Mouse (Mus musculus) C2C12 (cell line): ENCODE data around the gene Slc2a4. TPM values are rescaled to one million over a fixed set of nuclear protein-coding genes. Genes with fewer than 3 reads are reported as not detected.
"Not testable (repeated sequence)": the region's sequence is repeated elsewhere in the genome, so short reads cannot be mapped to it uniquely, and the experiment has no call there.

ENCODE experiments used
- H3K27me3 ChIP-seq: one replicate; pipeline ENCODE4 v1.6.1; 2011; ENCODE audit not compliant: control insufficient read depth, insufficient read depth, insufficient read length
- H3K36me3 ChIP-seq: one replicate; pipeline ENCODE4 v1.6.1; 2011; ENCODE audit not compliant: control insufficient read depth, insufficient read depth
- H3K4me3 ChIP-seq: one replicate; pipeline ENCODE4 v1.5.1; 2011; ENCODE audit warnings: mild to moderate bottlenecking, control low read depth; ENCODE audit not compliant: poor library complexity, insufficient read depth, severe bottlenecking
- H3K79me2 ChIP-seq: one replicate; pipeline ENCODE4 v1.6.1; 2011; ENCODE audit not compliant: control insufficient read depth, insufficient read depth
- H3K79me3 ChIP-seq: one replicate; pipeline ENCODE4 v1.6.1; 2011; ENCODE audit warnings: low read depth, control low read depth
- H3ac ChIP-seq: one replicate; pipeline ENCODE3; 2011; ENCODE audit warnings: low read depth; ENCODE audit not compliant: control insufficient read depth, insufficient read length
- CEBPB ChIP-seq: IDR thresholded peaks from one replicate; pipeline ENCODE4 v1.6.1; 2011; ENCODE audit warnings: low read depth, mild to moderate bottlenecking, control low read depth, moderate library complexity
- CTCF ChIP-seq: IDR thresholded peaks from one replicate; pipeline ENCODE4 v1.5.1; 2011; ENCODE audit not compliant: control insufficient read depth, insufficient read depth, insufficient read length
- FOSL1 ChIP-seq: IDR thresholded peaks from one replicate; pipeline ENCODE4 v1.8.0; 2011; ENCODE audit warnings: mild to moderate bottlenecking, low read length; ENCODE audit not compliant: poor library complexity, insufficient read depth, severe bottlenecking
- MAX ChIP-seq: IDR thresholded peaks from one replicate; pipeline ENCODE4 v1.6.1; 2011; ENCODE audit warnings: mild to moderate bottlenecking, control low read depth
- MYOD1 ChIP-seq: IDR thresholded peaks from one replicate; pipeline ENCODE4 v1.6.1; 2011; ENCODE audit warnings: low read depth; ENCODE audit not compliant: control insufficient read depth, insufficient read length
- MYOG ChIP-seq: IDR thresholded peaks from one replicate; pipeline ENCODE4 v1.6.1; 2011; ENCODE audit not compliant: control insufficient read depth, insufficient read length; ENCODE audit errors: extremely low read depth
- USF1 ChIP-seq: IDR thresholded peaks from one replicate; pipeline ENCODE4 v1.6.1; 2011; ENCODE audit warnings: low read depth, mild to moderate bottlenecking, control low read depth, moderate library complexity
- polyA plus RNA-seq: library from polyadenylated mRNA; unstranded; fragments of >200 nt; fragmentation: generic; extraction: Trizol; gene quantifications from one replicate; pipeline ENCODE4 v1.2.1, GENCODE M21; 2012; ENCODE audit warnings: missing spikeins

The Slc2a4 gene
- polyA plus RNA-seq, 1 experiment: 0.53 TPM

DNA sequence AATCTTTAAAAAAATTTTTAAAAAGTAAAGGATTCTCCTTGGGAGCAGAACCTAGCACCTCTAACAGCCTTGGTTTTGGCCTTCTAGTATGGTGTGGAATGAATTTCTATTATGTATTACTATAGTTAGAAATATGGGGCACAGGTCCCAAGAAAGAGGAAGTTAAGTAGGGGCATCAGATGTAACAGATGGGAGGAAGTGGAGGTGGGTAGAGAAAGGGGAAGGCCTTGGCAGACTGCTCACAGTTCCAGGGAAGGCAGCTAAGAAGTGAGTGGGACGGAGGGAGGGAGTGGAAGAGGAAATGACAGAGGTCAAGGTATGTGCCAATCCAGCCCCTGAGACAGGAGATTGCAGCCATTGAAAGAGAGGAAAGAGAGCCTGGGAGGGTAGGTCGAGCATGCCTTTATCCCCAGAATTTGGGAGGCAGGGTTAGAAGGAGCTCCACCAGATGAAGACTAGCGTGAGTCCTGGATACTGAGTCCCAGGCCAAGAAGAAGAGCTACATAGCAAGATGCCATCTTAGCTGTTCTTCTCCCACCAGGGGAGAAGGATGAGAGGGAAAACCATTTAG lies 16.9 kb downstream of the Slc2a4 start:
- TF ChIP-seq MAX (no peak), CTCF (no peak), MYOG (no peak), CEBPB (no peak)
- no peak overlapping the region for H3K4me3 ChIP-seq
- H3K79me3 ChIP-seq: no peaks in the 10 kb centered on the region
- H3K27me3 ChIP-seq: peaks cover 9% of the 10 kb centered on the region
- H3ac ChIP-seq: no peak overlapping the region
- no peaks in the 10 kb centered on the region for H3K79me2 ChIP-seq
- no peaks in the 10 kb centered on the region for H3K36me3 ChIP-seq

DNA sequence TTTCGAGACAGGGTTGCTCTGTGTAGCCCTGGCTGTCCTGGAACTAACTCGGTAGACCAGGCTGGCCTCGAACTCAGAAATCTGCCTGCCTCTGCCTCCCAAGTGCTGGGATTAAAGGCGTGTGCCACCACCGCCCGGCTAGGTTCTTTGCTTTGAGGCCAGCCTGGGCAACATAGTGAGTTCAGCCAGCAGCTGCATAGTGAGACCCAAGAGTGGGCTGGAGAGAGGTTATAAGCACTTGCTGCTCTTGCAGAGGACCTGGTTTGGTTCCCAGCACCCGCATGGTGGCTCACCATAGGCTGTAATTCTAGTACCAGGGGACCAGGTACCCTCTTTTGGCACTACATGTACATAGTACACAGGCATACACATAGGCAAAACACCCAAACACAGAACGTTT lies 17.8 kb downstream of the Slc2a4 start:
- not testable (repeated sequence) for H3ac ChIP-seq, H3K79me2 ChIP-seq, H3K36me3 ChIP-seq, H3K27me3 ChIP-seq, H3K79me3 ChIP-seq, H3K4me3 ChIP-seq

DNA sequence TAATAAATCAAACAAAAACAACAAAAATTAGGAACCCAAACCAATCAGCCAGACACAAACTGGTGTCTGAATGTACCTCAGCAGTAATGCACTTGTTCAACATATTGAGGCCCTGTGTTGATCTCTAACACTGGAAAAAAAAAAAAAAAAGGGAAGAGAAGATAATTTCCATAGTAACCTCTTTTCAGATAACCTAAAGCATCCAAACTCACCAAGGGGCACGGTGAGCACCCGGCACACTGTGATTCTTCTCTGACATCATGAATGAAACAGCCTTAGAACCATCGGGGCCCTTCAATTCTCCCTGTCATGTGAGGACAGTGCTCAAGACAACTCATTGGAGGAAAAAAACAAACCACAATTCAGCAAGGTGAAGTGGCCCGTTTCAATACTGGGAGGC lies 18.3 kb downstream of the Slc2a4 start:
- no peaks in the 10 kb centered on the region for H3K79me3 ChIP-seq
- no peak overlapping the region for H3ac ChIP-seq
- no peak for TF ChIP-seq USF1
- no peak for TF ChIP-seq CTCF
- TF ChIP-seq MYOG: no peak
- TF ChIP-seq CEBPB: no peak
- no peak for TF ChIP-seq MAX
- TF ChIP-seq MYOD1: no peak
- TF ChIP-seq FOSL1: no peak
- H3K4me3 ChIP-seq: no peak overlapping the region
- no peaks in the 10 kb centered on the region for H3K36me3 ChIP-seq
- no peaks in the 10 kb centered on the region for H3K79me2 ChIP-seq
- no peaks in the 10 kb centered on the region for H3K27me3 ChIP-seq

DNA sequence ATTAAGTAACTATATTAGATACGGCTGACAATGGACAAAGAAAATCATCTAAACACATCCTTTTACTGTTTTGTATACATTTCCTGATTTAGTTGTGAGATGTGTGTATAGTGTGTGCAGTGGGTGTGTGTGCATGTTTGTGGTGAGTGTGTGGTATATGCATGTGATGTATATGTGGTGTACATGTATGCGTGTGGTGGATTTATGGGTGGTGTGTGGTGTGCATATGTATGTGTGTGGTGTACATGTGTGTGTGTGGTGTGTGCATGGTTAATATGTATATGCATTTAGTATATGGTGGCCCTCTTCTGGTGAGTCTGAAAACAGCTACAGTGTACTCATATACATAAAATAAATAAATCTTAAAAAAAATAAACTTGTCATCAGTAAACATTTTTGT lies 20.5 kb downstream of the Slc2a4 start:
- peaks cover under 1% of the 10 kb centered on the region for H3K79me2 ChIP-seq
- no peaks in the 10 kb centered on the region for H3K36me3 ChIP-seq
- no peaks in the 10 kb centered on the region for H3K79me3 ChIP-seq
- no peaks in the 10 kb centered on the region for H3K27me3 ChIP-seq
- no peak for TF ChIP-seq CTCF
- no peak for TF ChIP-seq MYOG
- no peak for TF ChIP-seq CEBPB
- no peak for TF ChIP-seq FOSL1
- no peak overlapping the region for H3ac ChIP-seq
- H3K4me3 ChIP-seq: no peak overlapping the region

DNA sequence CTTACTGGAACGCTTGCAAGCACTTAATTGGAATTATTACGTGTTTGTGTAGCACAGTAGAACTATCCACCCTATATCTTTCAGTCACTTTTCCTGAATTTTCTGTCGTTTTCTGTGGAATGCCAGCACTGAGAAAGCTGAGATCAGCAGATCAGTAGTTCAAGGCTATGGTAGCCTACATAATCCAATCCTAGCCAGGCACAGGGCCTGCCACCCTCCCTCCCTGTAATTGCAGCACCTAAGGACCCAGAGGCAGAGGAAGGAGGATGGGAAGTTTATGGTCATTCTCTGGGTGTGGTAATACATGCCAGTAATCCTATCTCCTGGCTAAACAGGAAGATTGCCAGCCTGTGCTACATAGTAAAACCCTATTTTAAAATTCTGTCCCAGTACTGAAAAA lies 25.2 kb downstream of the Slc2a4 start:
- H3K27me3 ChIP-seq: no peaks in the 10 kb centered on the region
- TF ChIP-seq USF1: no peak
- H3K4me3 ChIP-seq: no peak overlapping the region
- peaks cover 29% of the 10 kb centered on the region for H3K79me3 ChIP-seq
- H3K36me3 ChIP-seq: peaks cover 24% of the 10 kb centered on the region
- H3K79me2 ChIP-seq: peaks cover 39% of the 10 kb centered on the region
- H3ac ChIP-seq: peak overlapping the region; percentile 30

DNA sequence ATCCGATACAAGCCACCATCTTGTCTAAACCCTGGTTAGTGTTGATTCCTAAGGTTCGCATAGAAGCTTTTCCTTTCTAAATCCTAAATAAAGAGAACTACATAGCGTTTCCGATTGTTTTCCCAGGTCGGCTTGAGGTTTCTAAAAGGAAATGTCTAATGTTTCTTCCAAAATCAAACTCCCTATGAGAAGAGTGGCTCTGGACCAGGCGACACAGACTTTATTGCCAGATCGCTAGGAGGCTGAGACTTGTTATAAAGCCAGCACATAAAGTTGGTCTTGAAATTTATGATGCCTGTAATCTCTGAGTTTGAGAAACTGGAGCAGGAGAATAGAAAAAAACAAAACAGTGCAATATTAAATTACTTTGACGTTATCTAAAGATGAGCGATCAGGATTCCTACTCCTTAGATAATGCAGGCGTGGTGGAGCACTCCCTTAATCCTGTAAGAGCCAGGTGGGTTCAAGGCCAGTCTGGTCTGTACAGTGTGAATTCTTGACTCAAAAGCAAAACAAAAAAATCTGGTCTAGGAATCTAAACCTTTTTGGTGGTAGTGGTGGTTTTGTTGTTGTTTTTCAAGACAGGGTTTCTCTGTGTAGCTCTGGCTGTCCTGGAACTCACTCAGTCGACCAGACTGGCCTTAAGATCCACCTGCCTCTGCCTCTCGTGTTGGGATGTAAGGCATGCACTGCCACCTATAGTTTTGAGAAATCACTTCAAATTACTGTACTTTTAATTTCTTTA lies 25.8 kb downstream of the Slc2a4 start:
- TF ChIP-seq CTCF: no peak
- H3K4me3 ChIP-seq: peak overlapping the region; percentile 45
- peaks cover 45% of the 10 kb centered on the region for H3K79me2 ChIP-seq
- H3K36me3 ChIP-seq: peaks cover 30% of the 10 kb centered on the region
- H3K27me3 ChIP-seq: no peaks in the 10 kb centered on the region
- peaks cover 35% of the 10 kb centered on the region for H3K79me3 ChIP-seq
- H3ac ChIP-seq: peak overlapping the region; percentile 84
